Mouse (Mus musculus): ENCODE measurements around the gene Gfy. TPM values are rescaled to one million over a fixed set of nuclear protein-coding genes. Genes with fewer than 3 reads are reported as not detected.

The Gfy gene
- polyA plus RNA-seq, 1 experiment from 2014 or later = not detected

Small RNAs within 50 kb of the gene (microRNA-seq; reads per million reads assigned to microRNA genes)
- gene Mir5121 (9.7 reads per million, percentile 23 among the genes with 10 or more reads in this experiment), gene Mir7055 (not detected)

Other genes starting within 250 kb of the Gfy start
- 0.19 TPM in 1 of 2 replicates, not detected in the other for gene Tsks, start 236.4 kb downstream of the Gfy start, polyA plus RNA-seq (2016; fragmentation: Nextera tagmentation; extraction: Ambion mirVana)
- gene Cpt1c, start 204.7 kb downstream of the Gfy start, polyA plus RNA-seq (2016; fragmentation: Nextera tagmentation; extraction: Ambion mirVana) = 10.7 and 11.5 TPM in 2 replicates
- 377 and 394 TPM in 2 replicates for gene Prmt1, start 193.0 kb downstream of the Gfy start, polyA plus RNA-seq (2016; fragmentation: Nextera tagmentation; extraction: Ambion mirVana)
- 59.5 and 60.8 TPM in 2 replicates for gene Irf3, start 181.9 kb downstream of the Gfy start, polyA plus RNA-seq (2016; fragmentation: Nextera tagmentation; extraction: Ambion mirVana)
- 42.1 and 42.5 TPM in 2 replicates for gene Bcl2l12, start 180.9 kb downstream of the Gfy start, polyA plus RNA-seq (2016; fragmentation: Nextera tagmentation; extraction: Ambion mirVana)
- gene Scaf1, start 163.2 kb downstream of the Gfy start, polyA plus RNA-seq (2016; fragmentation: Nextera tagmentation; extraction: Ambion mirVana) = 37.0 and 41.2 TPM in 2 replicates
- gene Rras, start 161.6 kb downstream of the Gfy start, polyA plus RNA-seq (2016; fragmentation: Nextera tagmentation; extraction: Ambion mirVana) = 79.3 and 79.4 TPM in 2 replicates
- gene Prr12, start 126.7 kb downstream of the Gfy start, polyA plus RNA-seq (2016; fragmentation: Nextera tagmentation; extraction: Ambion mirVana) = 7.1 and 7.2 TPM in 2 replicates
- gene Nosip, start 117.1 kb downstream of the Gfy start, polyA plus RNA-seq (2016; fragmentation: Nextera tagmentation; extraction: Ambion mirVana) = 43.3 and 45.7 TPM in 2 replicates
- gene Prrg2, start 116.9 kb downstream of the Gfy start, polyA plus RNA-seq (2016; fragmentation: Nextera tagmentation; extraction: Ambion mirVana) = 13.6 and 14.0 TPM in 2 replicates
- 290 and 291 TPM in 2 replicates for gene Rcn3, start 87.3 kb downstream of the Gfy start, polyA plus RNA-seq (2016; fragmentation: Nextera tagmentation; extraction: Ambion mirVana)
- 28.1 and 28.3 TPM in 2 replicates for gene Fcgrt, start 75.7 kb downstream of the Gfy start, polyA plus RNA-seq (2016; fragmentation: Nextera tagmentation; extraction: Ambion mirVana)
- 1,003 and 1,022 TPM in 2 replicates for gene Rps11, start 55.1 kb downstream of the Gfy start, polyA plus RNA-seq (2016; fragmentation: Nextera tagmentation; extraction: Ambion mirVana)
- 868 and 880 TPM in 2 replicates for gene Rpl13a, start 50.8 kb downstream of the Gfy start, polyA plus RNA-seq (2016; fragmentation: Nextera tagmentation; extraction: Ambion mirVana)
- gene Gm45713, start 43.3 kb downstream of the Gfy start, polyA plus RNA-seq (2016; fragmentation: Nextera tagmentation; extraction: Ambion mirVana) = 0.22 and 0.50 TPM in 2 replicates
- 1.1 and 1.2 TPM in 2 replicates for gene Flt3l, start 43.1 kb downstream of the Gfy start, polyA plus RNA-seq (2016; fragmentation: Nextera tagmentation; extraction: Ambion mirVana)
- gene Pih1d1, start 25.3 kb downstream of the Gfy start, polyA plus RNA-seq (2016; fragmentation: Nextera tagmentation; extraction: Ambion mirVana) = 81.3 and 86.2 TPM in 2 replicates
- gene Aldh16a1, start 25.0 kb downstream of the Gfy start, polyA plus RNA-seq (2016; fragmentation: Nextera tagmentation; extraction: Ambion mirVana) = 34.9 and 39.6 TPM in 2 replicates
- gene Slc17a7, start 15.6 kb downstream of the Gfy start, polyA plus RNA-seq (2016; fragmentation: Nextera tagmentation; extraction: Ambion mirVana) = 2.6 and 3.8 TPM in 2 replicates
- gene Pth2, start 1.4 kb upstream of the Gfy start, polyA plus RNA-seq (2016; fragmentation: Nextera tagmentation; extraction: Ambion mirVana) = 0.40 TPM in 1 of 2 replicates, not detected in the other
- gene Ccdc155, start 25.3 kb upstream of the Gfy start, polyA plus RNA-seq (2016; fragmentation: Nextera tagmentation; extraction: Ambion mirVana) = 0.62 and 0.70 TPM in 2 replicates
- 0.99 and 1.5 TPM in 2 replicates for gene Dkkl1, start 32.6 kb upstream of the Gfy start, polyA plus RNA-seq (2016; fragmentation: Nextera tagmentation; extraction: Ambion mirVana)
- 131 and 138 TPM in 2 replicates for gene Tead2, start 36.2 kb upstream of the Gfy start, polyA plus RNA-seq (2016; fragmentation: Nextera tagmentation; extraction: Ambion mirVana)
- gene Cd37, start 59.5 kb upstream of the Gfy start, polyA plus RNA-seq (2016; fragmentation: Nextera tagmentation; extraction: Ambion mirVana) = 1.2 and 1.4 TPM in 2 replicates
- gene Slc6a16, start 61.5 kb upstream of the Gfy start, polyA plus RNA-seq (2016; fragmentation: Nextera tagmentation; extraction: Ambion mirVana) = 0.37 TPM in 2 replicates
- not detected in 2 replicates for gene Slc6a21, start 97.9 kb upstream of the Gfy start, polyA plus RNA-seq (2016; fragmentation: Nextera tagmentation; extraction: Ambion mirVana)
- gene Trpm4, start 154.2 kb upstream of the Gfy start, polyA plus RNA-seq (2016; fragmentation: Nextera tagmentation; extraction: Ambion mirVana) = 15.2 and 15.4 TPM in 2 replicates
- gene Hrc, start 155.7 kb upstream of the Gfy start, polyA plus RNA-seq (2016; fragmentation: Nextera tagmentation; extraction: Ambion mirVana) = 25.5 and 26.9 TPM in 2 replicates
- gene Ppfia3, start 187.4 kb upstream of the Gfy start, polyA plus RNA-seq (2016; fragmentation: Nextera tagmentation; extraction: Ambion mirVana) = 2.6 and 3.3 TPM in 2 replicates
- gene Lin7b, start 191.0 kb upstream of the Gfy start, polyA plus RNA-seq (2016; fragmentation: Nextera tagmentation; extraction: Ambion mirVana) = 0.82 and 1.1 TPM in 2 replicates
- 169 and 173 TPM in 2 replicates for gene Snrnp70, start 216.2 kb upstream of the Gfy start, polyA plus RNA-seq (2016; fragmentation: Nextera tagmentation; extraction: Ambion mirVana)
- 0.41 and 0.52 TPM in 2 replicates for gene Kcna7, start 226.1 kb upstream of the Gfy start, polyA plus RNA-seq (2016; fragmentation: Nextera tagmentation; extraction: Ambion mirVana)
- gene Ntf5, start 234.1 kb upstream of the Gfy start, polyA plus RNA-seq (2016; fragmentation: Nextera tagmentation; extraction: Ambion mirVana) = 1.8 TPM in 2 replicates
- not detected in 2 replicates for gene Lhb, start 241.3 kb upstream of the Gfy start, polyA plus RNA-seq (2016; fragmentation: Nextera tagmentation; extraction: Ambion mirVana)